Mouse (Mus musculus): ENCODE data around the gene Ncf2. TPM values are rescaled to one million over a fixed set of nuclear protein-coding genes. Genes with fewer than 3 reads are reported as not detected.

The Ncf2 gene
- polyA plus RNA-seq (2012; rRNA removed) = 6.6 and 9.1 TPM in 2 replicates

DNA sequence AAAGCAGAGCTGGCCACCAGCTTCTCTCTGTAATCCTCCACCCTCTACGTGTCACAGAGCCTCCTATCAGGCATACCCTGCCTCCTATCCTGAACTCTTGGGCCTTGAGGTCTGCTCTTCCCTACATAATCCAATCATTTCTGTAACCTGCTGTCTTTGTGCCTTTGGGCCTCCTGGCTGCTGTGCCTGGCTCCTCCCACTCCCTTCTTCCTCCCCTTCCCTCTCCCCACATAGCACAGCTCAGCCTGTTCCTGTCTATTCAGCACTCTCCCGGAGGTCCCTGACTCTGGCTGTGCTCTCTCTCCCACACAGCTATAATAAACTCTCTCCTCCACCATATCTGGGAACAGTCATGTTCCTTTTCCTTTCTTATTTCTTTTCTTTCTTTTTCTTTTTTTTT lies at the start of gene Ncf2:
TSS of gene Ncf2 (plus strand) at position 298 of the 400 bp plus-strand sequence.

DNA sequence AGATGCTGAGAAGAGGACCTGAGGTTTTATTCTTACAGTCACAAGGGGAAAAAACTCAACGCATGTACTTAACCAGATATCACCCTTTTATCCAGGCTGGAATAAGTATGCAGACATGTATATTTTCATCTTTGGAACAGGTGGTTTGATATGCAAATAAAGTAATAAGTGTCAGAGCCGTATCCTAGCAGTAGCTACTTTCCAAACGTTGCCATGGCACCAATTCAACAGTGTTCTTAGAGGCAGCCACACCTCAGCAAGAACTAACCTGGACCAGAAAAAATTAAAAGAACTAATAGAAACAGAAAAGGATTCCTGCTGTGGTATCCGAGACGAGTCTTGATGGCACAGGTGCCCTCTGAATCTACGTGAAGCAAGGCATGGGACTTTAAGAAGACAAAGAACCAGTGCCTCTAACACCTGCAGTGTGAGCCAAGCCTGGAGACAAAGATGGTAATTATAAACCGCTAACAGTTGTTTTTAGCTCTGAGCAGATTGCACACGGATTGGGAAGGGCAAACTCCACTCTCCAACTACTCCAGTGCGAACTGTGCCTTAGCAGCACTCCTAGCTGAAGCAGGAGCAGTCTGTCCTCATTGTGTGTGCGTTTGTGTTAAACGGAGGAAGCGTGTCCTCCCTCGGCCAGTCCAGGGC lies 49.6 kb upstream of the Ncf2 start, which contains the start of gene Apobec4:
TSS of gene Apobec4 (plus strand) at position 240 of the 654 bp plus-strand sequence.

DNA sequence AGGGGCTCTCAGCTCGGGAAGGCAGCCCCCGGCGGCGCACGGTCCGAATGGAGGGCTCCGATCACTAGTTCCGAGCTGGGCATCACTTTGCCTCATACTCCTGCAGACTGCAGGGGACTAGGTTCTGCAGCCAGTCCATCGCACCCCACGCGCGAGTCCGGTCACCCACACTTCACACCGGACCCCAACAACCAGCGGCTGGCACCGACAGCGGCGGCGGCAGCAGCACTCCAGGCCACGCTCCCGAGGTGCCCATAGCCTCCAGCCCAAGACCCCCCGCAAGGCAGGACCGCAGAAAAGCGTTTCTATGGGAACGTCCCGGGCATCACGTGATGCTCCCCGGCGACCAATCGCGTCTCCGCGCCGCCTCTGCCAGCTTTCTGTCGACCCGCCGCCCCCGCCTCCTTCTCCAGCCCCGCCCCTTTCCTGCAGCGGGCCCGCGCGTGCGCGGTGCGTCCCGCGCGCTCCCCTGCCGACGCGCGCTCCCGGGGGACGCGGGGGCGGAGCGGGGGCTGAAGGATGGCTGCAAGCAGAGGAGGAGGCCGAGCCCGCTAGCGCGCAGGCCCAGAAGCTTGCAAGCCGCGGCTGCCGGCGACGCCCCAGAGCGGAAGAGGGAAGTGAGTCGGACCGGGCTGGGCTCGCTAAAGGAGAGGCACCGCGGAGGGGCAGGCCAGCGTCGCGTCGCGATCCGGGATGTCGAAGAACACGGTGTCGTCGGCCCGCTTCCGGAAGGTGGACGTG lies 33.8 kb upstream of the Ncf2 start, which contains the start of the genes Rgl1 and Arpc5:
TSS of gene Rgl1 (minus strand) at position 320 of the 741 bp plus-strand sequence.
TSS of gene Arpc5 (plus strand) at position 511 of the 741 bp plus-strand sequence.

Other genes with a start within 250 kb of the Ncf2 start
- not detected in 2 replicates for gene Apobec4, start 49.6 kb upstream of the Ncf2 start, polyA plus RNA-seq (2012; rRNA removed)
- 4.8 and 5.8 TPM in 2 replicates for gene Rgl1, start 33.8 kb upstream of the Ncf2 start, polyA plus RNA-seq (2012; rRNA removed)
- gene Arpc5, start 33.7 kb upstream of the Ncf2 start, polyA plus RNA-seq (2012; rRNA removed) = 72.7 and 83.1 TPM in 2 replicates
- 9.8 and 11.9 TPM in 2 replicates for gene Smg7, start 102.5 kb downstream of the Ncf2 start, polyA plus RNA-seq (2012; rRNA removed)
- 0.01 and 0.03 TPM in 2 replicates for gene Nmnat2, start 154.8 kb downstream of the Ncf2 start, polyA plus RNA-seq (2012; rRNA removed)

Measured in liver, embryonic 14 days (tissue).